Mouse (Mus musculus) hindbrain, embryonic 13.5 days (tissue): ENCODE results near the gene Syt5. TPM values are rescaled to one million over a fixed set of nuclear protein-coding genes. Genes with fewer than 3 reads are reported as not detected.

Source experiments
- ATAC-seq: fragments of 200-750 bp; cut with Nextera tagmentation; 2 replicates; pipeline ENCODE4 v1.8.0; 2017; ENCODE audit warnings: moderate TSS enrichment; ENCODE audit not compliant: low FRiP score
- H3K27ac ChIP-seq: fragments of 300-500 bp; sonication (generic); 2 replicates; pipeline ENCODE4 v1.5.1; 2015; ENCODE audit warnings: inconsistent platforms, mild to moderate bottlenecking, moderate library complexity
- H3K27me3 ChIP-seq: fragments of 300-500 bp; sonication (generic); 2 replicates; pipeline ENCODE4 v1.6.1; 2015; ENCODE audit warnings: mild to moderate bottlenecking, inconsistent platforms
- H3K36me3 ChIP-seq: fragments of 300-500 bp; sonication (generic); 2 replicates; pipeline ENCODE4 v1.6.1; 2015; ENCODE audit warnings: mild to moderate bottlenecking, inconsistent platforms
- H3K4me1 ChIP-seq: fragments of 300-500 bp; sonication (generic); replicated peaks from 2 replicates; pipeline ENCODE4 v1.6.1; 2015; ENCODE audit warnings: inconsistent platforms
- H3K4me2 ChIP-seq: fragments of 300-500 bp; sonication (generic); 2 replicates; pipeline ENCODE4 v1.6.1; 2015; ENCODE audit warnings: inconsistent platforms, mild to moderate bottlenecking, moderate library complexity
- H3K4me3 ChIP-seq: fragments of 300-500 bp; sonication (generic); 2 replicates; pipeline ENCODE4 v1.5.1; 2015; ENCODE audit warnings: mild to moderate bottlenecking, inconsistent platforms
- H3K9ac ChIP-seq: fragments of 300-500 bp; sonication (generic); 2 replicates; pipeline ENCODE4 v1.6.1; 2015; ENCODE audit warnings: mild to moderate bottlenecking, inconsistent platforms
- H3K9me3 ChIP-seq: fragments of 300-500 bp; sonication (generic); 2 replicates; pipeline ENCODE4 v1.6.1; 2016; ENCODE audit warnings: inconsistent platforms
- WGBS: fragments of 180-500 bp; shearing (Covaris S2); methylation state at CpG from one replicate; pipeline ENCODE4 v1.1.7; 2015; 5-methylcytosine and 5-hydroxymethylcytosine counted together
- microRNA-seq: library from miRNA; unstranded; fragments of <30 nt; microRNA quantifications from one replicate; pipeline ENCODE4, GENCODE M21; 2016
- polyA plus RNA-seq: library from polyadenylated mRNA; unstranded; fragments of >200 nt; fragmentation: Nextera tagmentation; extraction: Ambion mirVana; gene quantifications from 2 replicates; pipeline ENCODE4 v1.2.1, GENCODE M21; 2015

Syt5 gene
- polyA plus RNA-seq, 1 experiment from 2014 or later = 78.7 TPM

DNA sequence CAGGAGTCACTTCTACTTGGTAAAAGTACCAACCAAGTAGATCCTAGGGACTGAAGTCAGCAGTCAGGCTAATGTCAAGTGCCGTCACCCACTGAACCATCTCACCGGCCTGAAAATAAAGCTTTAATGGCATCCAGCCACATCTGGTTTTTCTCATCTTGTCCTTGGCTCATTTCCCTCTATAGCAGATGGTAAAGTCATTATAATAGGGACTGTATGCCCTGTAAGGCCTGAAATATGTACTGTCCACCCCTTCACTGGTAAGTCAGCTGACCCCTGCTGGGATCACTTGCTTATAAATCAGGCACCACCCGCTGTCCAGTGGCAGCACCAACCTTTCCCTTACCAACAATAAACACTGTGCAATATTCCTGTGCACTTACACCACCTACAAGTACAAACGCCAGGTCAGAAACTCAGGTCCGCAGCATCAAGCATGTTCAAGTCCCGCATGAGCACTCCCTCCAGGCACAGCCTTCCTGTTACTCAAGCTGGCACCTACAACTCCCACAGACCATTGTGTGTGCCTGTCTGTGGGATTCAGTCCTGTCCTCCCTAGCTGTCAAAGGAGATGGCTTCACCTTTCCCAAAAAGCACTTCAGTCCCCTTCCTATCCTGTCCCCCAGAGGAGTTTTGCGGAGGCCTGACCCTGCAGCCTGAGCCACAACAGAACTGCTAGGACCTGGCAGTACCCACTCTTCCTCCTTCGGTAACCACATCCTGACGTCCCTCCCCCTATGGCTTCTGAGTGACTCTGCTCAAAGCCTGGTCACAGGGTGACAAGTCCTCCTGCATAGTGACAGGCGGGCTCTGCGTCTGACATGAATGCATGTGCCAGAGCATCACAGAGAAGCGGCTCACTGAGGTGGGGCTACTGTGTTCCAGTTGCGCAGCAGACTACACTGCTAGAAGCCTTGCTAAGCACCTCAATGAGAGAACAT lies 54.8 kb downstream of the Syt5 start:
- no peaks in the 10 kb centered on the region for H3K9me3 ChIP-seq
- H3K4me2 ChIP-seq = no peak overlapping the region
- no peak overlapping the region for H3K9ac ChIP-seq
- no peaks in the 10 kb centered on the region for H3K27me3 ChIP-seq
- H3K36me3 ChIP-seq = peaks cover 79% of the 10 kb centered on the region
- peaks cover 11% of the 10 kb centered on the region for H3K4me1 ChIP-seq
- WGBS = 94% methylated on average over 13 of the region's 13 CpGs
- no peak for ATAC-seq
- H3K27ac ChIP-seq = no peak overlapping the region
- H3K4me3 ChIP-seq = no peak overlapping the region

DNA sequence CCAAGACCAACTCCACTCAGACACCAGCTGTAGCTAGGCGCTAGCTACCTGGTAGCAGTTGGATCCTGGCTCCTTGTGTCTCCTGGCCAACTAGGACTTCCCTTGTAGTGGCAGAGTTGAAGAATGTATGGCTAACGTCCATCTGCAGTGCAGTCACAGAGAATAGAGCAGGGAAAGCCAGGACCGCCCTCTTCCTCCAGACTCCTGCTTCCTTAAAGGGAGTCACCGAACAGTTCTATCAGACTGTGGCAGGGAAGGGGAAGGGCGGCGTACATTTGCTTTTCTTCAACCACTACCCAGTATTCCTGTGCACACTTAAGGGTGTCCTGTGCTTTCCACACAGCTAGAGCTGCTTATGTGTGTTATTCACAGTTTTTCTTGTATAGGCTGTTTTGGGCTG lies 56.0 kb downstream of the Syt5 start:
- Histone ChIP-seq H3K4me3 (no peak overlapping the region), H3K9me3 (no peaks in the 10 kb centered on the region), H3K27ac (no peak overlapping the region), H3K36me3 (peaks cover 75% of the 10 kb centered on the region), H3K27me3 (no peaks in the 10 kb centered on the region), H3K4me1 (0 out of 2 replicates have a peak, but pooled peaks cover 3% of the 10 kb centered on the region), H3K9ac (no peak overlapping the region), H3K4me2 (no peak overlapping the region)
- WGBS = 92% methylated on average over 6 of the region's 6 CpGs
- ATAC-seq = no peak

Small RNA genes within 50 kb of the gene (microRNA-seq; reads per million reads assigned to microRNA genes)
- gene Gm23577 = not detected

Other genes with a start within 250 kb of the Syt5 start
- not detected in 2 replicates for gene Ncr1, start 209.8 kb downstream of the Syt5 start, polyA plus RNA-seq
- 0.13 and 0.19 TPM in 2 replicates for gene Gp6, start 149.8 kb downstream of the Syt5 start, polyA plus RNA-seq
- gene Rdh13, start 101.9 kb downstream of the Syt5 start, polyA plus RNA-seq = 37.2 and 37.7 TPM in 2 replicates
- gene Eps8l1, start 86.9 kb downstream of the Syt5 start, polyA plus RNA-seq = 9.3 and 10.6 TPM in 2 replicates
- 39.6 and 49.7 TPM in 2 replicates for gene Ppp1r12c, start 45.9 kb downstream of the Syt5 start, polyA plus RNA-seq
- 7.4 and 7.5 TPM in 2 replicates for gene Tnnt1, start 31.2 kb downstream of the Syt5 start, polyA plus RNA-seq
- 3.8 and 3.9 TPM in 2 replicates for gene Tnni3, start 23.3 kb downstream of the Syt5 start, polyA plus RNA-seq
- 2.0 and 2.8 TPM in 2 replicates for gene Dnaaf3, start 15.1 kb downstream of the Syt5 start, polyA plus RNA-seq
- 0.71 and 0.97 TPM in 2 replicates for gene Ptprh, start 56.5 kb upstream of the Syt5 start, polyA plus RNA-seq
- gene Tmem86b, start 83.9 kb upstream of the Syt5 start, polyA plus RNA-seq = 3.5 and 3.8 TPM in 2 replicates
- 9.7 and 12.4 TPM in 2 replicates for gene Ppp6r1, start 111.5 kb upstream of the Syt5 start, polyA plus RNA-seq
- gene Hspbp1, start 137.5 kb upstream of the Syt5 start, polyA plus RNA-seq = 128 and 137 TPM in 2 replicates
- gene Brsk1, start 143.1 kb upstream of the Syt5 start, polyA plus RNA-seq = 7.2 and 7.5 TPM in 2 replicates
- 0.12 and 0.19 TPM in 2 replicates for gene Tmem150b, start 177.7 kb upstream of the Syt5 start, polyA plus RNA-seq
- gene Kmt5c, start 192.6 kb upstream of the Syt5 start, polyA plus RNA-seq = 79.4 and 86.8 TPM in 2 replicates
- gene Cox6b2, start 205.6 kb upstream of the Syt5 start, polyA plus RNA-seq = 16.4 and 21.1 TPM in 2 replicates
- not detected in 2 replicates for gene Fam71e2, start 223.8 kb upstream of the Syt5 start, polyA plus RNA-seq
- 0.38 and 0.56 TPM in 2 replicates for gene Il11, start 235.3 kb upstream of the Syt5 start, polyA plus RNA-seq
- not detected in 2 replicates for gene Tmem190, start 235.4 kb upstream of the Syt5 start, polyA plus RNA-seq
- 2.5 and 3.5 TPM in 2 replicates for gene Tmem238, start 242.1 kb upstream of the Syt5 start, polyA plus RNA-seq
- 239 and 250 TPM in 2 replicates for gene Rpl28, start 245.3 kb upstream of the Syt5 start, polyA plus RNA-seq